Mouse (Mus musculus): ENCODE results near the gene Grik4.

Grik4 gene

GRCm38 (mm10) chr9:42906995-42907394 lies 37.3 kb downstream of the Grik4 start:
- DNase-seq (ENCODE audit: low spot score in 2 of 2): no peak

DNA sequence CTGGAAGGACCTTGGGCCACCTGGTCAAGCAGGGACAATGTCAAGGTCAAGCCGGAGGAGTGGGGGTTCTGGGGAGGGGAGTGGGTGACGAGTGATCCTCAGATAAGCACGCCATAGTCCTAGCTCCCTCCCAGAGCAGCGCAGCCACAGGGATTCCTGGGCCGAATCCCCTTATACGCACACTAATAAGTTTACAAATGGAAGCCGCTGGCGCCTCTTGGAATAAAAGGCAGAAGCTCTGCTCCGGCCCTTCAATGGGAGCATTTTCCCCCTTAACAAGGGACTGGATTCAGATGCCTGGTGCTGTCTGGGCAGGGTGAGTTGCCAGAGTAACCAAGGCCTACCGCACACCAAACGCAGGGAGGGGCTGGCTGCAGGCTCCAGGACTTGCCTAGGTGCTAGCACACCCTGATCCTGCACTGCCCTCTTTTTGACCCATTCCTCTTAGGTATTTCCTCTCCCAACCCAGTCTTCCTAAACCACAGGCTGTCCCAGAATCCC lies 46.2 kb downstream of the Grik4 start:
- DNase-seq (ENCODE audit: low spot score in 2 of 2): no peak

- peak; percentile 5 to 10 for DNase-seq (ENCODE audit: low spot score in 2 of 2)
Measured at GRCm38 (mm10) chr9:42897361-42898051, 46.8 kb downstream of the Grik4 start.

DNA sequence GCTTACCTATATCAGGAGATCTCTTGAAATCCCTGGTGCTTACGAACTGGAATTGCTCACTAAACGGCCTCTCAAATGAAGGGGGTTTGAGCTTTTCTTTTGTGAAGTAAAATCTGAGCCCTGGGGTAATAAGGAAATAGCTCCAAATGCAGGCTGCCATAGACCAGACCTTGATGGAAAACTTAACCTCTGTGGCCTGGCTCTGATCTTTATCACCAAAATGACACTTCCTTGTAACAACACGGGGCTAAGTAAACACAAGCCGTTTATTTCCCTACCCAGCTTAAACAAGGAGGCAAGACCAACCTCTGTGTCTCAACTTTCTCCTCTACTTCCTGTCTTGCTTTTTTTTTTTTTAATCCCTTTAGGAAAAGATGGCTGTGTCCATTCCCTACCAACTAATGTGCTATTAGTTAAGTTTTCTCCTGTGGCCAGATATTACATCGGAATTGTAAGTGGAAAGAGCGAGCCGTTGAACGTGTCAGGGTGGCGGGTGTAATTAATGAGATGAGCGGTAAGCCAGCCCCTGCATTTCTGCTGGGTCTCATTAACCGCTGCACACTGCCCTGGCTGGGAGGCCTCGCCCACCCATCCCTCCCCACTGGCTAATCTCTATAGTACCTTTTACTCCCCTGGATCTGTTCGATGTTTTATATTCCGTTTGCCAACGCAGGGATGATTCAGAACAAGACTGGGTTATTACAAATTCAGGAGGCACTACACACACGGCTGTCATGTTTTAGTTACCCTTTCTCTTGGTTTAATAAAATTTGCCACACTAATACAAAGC lies 47.7 kb downstream of the Grik4 start:
- no peak for DNase-seq (ENCODE audit: low spot score in 2 of 2)

DNA sequence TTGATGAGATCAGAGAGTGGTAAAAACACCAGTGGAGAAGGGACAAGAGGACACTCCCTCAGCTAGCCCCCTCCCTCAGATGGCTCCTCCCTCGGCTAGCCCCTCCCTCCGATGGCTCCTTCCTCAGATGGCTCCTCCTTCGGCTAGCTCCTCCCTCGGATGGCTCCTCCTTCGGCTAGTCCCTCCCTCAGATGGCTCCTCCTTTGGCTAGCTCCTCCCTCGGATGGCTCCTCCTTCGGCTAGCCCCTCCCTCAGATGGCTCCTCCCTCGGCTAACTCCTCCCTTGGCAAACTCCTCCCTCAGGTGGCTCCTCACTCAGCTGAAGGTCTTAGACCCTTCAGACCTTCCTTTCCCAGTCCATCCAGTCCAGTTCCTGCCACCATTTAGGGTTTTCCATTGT lies 51.5 kb downstream of the Grik4 start:
- DNase-seq (ENCODE audit: low spot score in 2 of 2): no peak

DNA sequence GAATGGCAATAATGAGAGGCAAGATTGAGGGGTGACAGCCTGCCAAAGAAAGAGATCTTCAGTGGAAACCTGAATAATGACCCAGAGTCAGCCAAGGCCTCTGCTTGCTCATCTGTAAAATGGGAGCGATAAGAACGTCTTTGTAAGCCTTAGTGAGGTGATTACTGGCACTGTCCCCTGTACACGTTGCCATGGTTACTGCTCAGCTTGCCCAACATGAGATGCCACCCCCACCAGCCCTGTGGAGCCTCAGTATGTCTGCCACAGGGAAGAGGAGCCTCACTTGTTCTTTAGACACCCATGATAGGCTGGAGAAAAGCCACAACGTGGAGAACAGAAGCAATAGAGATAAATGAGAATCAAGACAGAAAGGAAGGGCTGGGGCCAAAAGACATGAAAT lies 56.4 kb downstream of the Grik4 start:
- no peak for DNase-seq (ENCODE audit: low spot score in 2 of 2)

- no peak for DNase-seq (ENCODE audit: low spot score in 2 of 2)
Measured at GRCm38 (mm10) chr9:42886112-42886766, 58.1 kb downstream of the Grik4 start.

DNA sequence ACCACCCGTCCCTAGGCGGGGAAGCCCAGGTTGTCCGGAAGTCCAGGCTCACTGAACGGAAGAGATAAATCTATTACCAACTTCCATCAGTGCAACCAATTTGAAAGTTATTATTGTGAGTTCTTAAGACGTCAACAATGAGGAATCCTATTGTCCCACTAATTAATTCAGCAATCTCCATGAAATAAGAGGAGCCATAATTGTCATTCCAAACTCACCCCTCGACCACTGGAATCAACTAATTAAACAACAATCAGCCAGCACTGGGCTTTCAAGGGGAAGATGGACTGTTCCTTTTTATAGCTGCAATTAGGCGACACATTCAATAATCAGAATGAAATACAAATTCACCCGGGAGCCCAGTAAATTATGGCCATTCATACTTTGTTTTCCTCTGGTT lies 58.7 kb downstream of the Grik4 start:
- DNase-seq (ENCODE audit: low spot score in 2 of 2): no peak

DNA sequence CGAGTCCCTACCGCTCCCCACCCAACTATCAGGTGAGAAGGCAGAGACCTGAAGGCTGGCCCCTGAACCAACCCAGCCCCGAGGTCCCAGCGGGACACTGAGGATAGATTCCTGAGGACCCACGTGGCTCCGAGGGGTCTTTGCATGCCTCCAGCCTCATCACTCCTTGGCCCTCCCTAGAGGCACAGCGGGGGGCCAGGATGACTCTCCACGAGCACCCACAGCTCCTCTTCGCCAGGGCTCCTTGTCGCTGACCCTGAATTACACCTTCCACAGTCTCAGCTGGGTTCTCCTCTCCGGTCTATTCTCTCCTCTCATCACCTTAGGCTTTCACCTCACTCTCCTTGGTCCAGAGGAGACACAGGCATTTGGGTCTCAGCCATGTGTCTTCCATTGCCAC lies 59.2 kb downstream of the Grik4 start:
- DNase-seq (ENCODE audit: low spot score in 2 of 2): no peak

DNA sequence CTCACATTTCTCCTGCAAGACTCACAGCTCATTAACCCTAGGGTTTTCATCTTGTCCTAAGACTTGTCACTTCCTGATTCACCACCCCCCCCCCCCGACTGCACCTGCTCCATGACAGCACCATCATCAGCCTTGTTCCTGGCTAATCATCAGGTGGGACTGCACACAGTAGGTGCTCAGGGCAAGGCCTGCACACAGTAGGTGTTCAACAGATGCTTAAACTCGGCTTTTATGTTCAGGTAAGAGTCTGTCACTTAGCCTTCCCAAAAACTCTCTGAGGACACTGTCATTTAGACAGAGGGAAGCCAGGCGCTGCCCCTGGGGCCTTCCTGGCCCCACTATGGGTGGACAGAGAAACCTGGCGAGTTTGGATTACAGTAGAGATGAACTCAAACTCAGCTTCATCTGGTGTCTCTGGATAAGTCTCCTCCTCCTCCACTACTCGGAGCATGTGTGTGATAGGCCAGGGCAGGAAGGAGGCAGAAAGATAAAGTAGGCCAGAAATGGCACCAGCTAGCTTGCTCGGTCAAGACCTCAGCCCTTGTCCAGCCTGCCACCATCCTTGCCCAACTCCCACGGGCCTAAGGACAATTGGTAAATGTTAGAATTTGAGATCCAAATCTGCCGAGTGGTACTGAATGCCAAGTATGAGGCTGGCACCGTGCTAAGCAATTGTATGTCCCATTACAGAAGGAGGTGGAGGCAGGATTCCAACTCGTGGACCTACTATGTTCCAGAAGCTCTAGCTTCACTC lies 61.1 kb downstream of the Grik4 start:
- DNase-seq (ENCODE audit: low spot score in 2 of 2): no peak

- no peak for DNase-seq (ENCODE audit: low spot score in 2 of 2)
Measured at GRCm38 (mm10) chr9:42882313-42882712, 62.0 kb downstream of the Grik4 start.

GRCm38 (mm10) chr9:42881040-42881439 lies 63.3 kb downstream of the Grik4 start:
- no peak for DNase-seq (ENCODE audit: low spot score in 2 of 2)

GRCm38 (mm10) chr9:42878401-42878800 lies 65.9 kb downstream of the Grik4 start:
- no peak for DNase-seq (ENCODE audit: low spot score in 2 of 2)

GRCm38 (mm10) chr9:42872885-42873284 lies 71.4 kb downstream of the Grik4 start:
- no peak for DNase-seq (ENCODE audit: low spot score in 2 of 2)

GRCm38 (mm10) chr9:42871681-42872080 lies 72.6 kb downstream of the Grik4 start:
- peak in 1 of 2 experiments; percentile 6 for DNase-seq (ENCODE audit: low spot score in 2 of 2)

- no peak for DNase-seq (ENCODE audit: low spot score in 2 of 2)
Measured at GRCm38 (mm10) chr9:42870257-42870656, 74.0 kb downstream of the Grik4 start.

DNA sequence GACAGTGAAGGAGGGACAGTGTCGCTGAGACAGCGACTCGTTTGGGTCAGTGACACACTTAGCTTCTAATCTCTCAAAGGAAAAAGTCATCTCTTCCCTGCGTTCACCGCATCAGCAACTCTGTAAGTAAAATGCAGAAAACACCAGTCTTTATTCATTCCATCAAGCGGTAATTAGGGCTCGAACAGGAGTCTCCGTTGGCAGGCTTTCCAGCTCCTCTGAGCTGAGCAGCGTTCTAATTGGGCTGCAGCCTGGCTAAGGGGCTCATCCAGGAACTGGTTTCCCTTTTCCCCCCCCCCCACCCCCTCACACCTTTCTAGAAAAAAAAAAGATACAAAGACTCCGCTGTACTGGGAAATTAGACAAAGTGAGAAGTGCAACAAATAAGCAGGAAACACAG lies 75.8 kb downstream of the Grik4 start:
- DNase-seq (ENCODE audit: low spot score in 2 of 2): no peak

DNA sequence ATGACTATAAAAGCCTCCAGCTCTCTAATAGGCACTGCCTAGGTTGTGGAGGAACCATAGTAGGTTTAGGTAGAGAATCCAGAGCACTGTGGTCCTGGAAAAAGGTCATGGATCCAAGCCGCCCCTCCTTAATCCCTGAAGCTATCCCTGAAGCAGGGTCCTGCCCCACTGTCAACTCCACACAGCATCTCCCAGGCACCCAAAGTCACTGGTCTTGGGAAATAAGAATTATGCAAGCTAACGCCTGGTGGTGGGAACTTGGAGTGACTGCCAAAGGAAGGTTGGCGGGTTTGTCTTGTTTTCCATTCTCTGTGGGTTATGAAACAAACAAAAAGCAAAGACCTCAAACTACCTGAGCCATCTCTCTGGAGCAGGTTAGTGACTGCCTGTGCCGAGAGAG lies 77.6 kb downstream of the Grik4 start:
- DNase-seq (ENCODE audit: low spot score in 2 of 2): no peak

DNA sequence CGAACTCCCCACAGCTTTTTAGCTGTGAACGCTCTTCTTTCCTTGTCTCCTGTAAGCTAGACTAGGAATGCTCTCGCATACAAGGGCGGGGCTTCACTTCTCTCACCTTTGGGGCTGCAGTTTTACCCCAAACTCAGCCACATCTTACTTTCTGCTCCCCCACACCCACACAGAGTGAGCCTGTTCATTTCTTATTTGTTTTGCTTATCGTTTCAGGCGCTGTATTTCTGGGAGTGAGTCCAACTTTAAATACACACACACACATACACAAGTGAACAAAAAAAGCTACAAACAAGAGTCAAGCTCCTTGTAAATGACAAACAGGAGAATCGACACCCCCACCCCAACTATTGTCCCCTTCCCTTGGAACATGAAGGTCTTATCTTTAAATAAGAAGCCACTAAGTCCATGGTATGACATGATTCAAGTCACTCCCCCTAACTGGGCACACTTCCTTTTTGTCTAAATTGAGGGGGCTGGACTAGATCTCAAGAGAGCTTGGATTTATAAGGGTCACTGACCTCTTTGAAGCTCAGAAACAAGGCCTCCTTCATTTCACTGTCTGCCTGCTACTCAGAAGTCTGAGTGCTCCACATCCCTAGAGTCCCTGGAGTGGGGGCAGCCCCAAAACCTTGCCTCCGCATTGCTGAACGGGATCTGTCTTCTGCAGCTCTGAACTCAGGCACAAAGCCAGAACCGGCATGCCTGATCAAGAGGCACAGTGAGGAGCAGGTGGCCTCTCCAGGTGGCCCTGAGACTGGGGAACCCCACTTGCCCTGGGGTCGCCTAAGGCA lies 79.1 kb downstream of the Grik4 start:
- DNase-seq (ENCODE audit: low spot score in 2 of 2): no peak

- no peak for DNase-seq (ENCODE audit: low spot score in 2 of 2)
Measured at GRCm38 (mm10) chr9:42863360-42863759, 80.9 kb downstream of the Grik4 start.

DNA sequence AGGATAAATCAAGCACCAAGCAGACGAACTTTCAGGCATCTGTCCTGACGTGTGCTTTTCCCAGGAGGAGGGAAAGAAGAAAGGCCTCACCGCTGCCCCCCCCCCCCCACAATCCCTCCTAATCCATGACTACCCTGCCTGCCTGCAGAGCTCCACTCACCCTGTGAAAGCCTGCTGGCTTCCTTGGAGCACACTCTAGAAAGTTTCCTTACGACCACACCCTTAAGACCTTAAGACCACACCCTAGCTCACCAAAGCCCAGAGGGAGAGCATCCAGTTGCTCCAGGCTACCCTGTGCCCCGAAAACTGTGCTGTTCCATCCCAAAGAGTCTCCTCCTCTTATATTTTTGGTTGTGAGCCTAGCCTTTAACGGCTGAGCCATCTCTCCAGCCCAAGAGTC lies 82.6 kb downstream of the Grik4 start:
- no peak for DNase-seq (ENCODE audit: low spot score in 2 of 2)

Data from spleen, postnatal 36 days (tissue).